Mouse (Mus musculus) 416B (cell line): ENCODE measurements around the gene Fancc.
A peak's percentile ranks its signal among the peaks of the same experiment; 100 is the strongest.
"Not testable (repeated sequence)": the region's sequence is repeated elsewhere in the genome, so short reads cannot be mapped to it uniquely, and the experiment has no call there.

Experiments
- DNase-seq: peaks from one replicate; pipeline ENCODE4 v3.0.0; 2011; ENCODE audit warnings: low read depth

Gene Fancc

DNA sequence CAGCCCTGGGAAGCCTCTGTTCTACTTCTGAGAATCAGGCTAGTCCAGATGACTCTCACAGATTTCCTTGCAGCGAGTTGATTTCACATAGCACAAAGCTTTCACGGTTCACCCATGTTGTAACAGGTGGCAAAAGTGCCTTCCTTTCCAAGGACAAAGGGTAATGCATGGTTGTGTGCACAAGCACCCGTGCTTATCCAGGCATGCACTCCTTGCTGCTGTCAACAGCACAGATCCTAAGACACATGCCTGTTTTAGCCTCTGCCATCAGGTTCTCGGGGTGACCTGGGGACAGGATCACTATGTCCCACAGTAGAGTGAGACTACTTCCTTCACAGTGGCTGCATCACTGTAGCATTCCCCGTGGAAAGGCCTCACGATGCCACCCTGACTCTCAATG lies 181.3 kb downstream of the Fancc start:
- DNase-seq: no peak

DNA sequence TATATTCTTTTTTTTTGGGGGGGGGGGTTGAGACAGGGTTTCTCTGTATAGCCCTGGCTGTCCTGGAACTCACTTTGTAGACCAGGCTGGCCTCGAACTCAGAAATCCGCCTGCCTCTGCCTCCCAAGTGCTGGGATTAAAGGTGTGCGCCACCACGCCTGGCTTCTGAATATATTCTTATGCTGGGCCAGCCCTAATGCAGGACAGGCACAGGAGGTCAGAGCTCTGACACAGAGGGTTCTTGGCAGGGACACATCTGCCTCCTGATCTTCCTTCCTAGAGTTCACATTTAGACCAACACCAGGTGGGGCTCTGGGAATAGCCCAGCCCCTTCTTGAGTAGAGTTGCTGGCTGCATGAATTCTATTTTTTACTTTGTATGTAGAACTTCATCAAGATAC lies 182.0 kb downstream of the Fancc start:
- not testable (repeated sequence) for DNase-seq

GRCm38 (mm10) chr13:63314608-63314920 lies 182.5 kb downstream of the Fancc start:
- peak; percentile 96 for DNase-seq

GRCm38 (mm10) chr13:63313748-63314607 lies 183.1 kb downstream of the Fancc start:
- DNase-seq: no peak

DNA sequence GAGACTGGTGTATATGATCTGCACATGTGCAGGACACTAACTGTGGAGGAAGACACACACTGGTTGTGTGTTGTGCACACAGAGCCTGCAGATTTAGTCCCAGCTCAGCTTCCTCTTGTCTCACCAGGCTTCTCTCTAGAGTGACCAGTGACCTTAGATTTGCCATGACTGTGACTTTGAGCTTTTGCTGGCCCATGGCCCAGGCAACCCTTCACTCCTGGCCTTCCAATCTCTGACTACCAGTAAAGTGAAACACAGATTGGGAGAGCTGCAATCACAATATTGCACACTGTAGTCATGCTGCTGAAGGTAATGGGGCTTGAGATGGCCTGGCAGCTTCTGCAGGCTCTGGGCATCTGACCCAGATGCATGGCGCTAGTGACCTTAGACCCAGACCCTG lies 183.8 kb downstream of the Fancc start:
- DNase-seq: no peak

DNA sequence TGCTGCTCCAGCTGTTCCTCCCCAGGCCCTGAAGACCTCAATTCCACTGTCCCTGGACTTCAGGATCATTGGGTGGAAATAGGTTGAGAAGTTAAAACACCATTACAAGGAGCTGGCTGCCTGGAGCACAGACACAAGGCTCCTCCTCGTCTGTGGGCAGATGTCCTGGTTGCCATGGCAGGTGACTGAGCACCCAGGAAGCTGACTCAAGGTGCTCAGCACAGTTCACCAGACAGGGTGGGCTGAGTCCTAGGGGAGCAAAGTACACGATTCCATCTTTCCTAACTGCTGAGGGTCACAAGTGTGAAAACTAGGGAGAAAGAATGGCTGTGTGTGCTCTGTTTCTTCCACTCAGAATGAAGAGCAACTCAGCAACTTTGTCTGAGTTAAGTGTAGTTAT lies 185.9 kb downstream of the Fancc start:
- no peak for DNase-seq

DNA sequence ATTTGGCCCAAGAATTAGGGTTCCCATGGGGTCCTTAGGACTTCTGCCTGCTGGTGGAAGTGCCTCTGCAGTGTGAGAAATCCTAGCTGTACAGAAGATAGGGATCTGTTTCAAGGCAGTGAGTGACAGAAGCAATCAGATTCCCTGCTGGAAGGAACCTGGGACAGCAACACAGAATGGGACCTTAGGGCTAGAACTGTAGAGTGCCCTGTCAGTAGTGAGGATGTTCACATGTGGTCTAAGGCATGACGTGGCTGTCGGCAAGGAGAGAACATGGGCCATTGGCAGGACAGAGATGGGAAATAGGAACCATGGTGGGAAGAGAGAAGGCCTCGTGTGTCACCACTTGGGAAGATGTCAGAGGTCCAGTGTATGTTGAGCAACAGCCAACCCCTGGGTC lies 187.5 kb downstream of the Fancc start:
- DNase-seq: no peak

DNA sequence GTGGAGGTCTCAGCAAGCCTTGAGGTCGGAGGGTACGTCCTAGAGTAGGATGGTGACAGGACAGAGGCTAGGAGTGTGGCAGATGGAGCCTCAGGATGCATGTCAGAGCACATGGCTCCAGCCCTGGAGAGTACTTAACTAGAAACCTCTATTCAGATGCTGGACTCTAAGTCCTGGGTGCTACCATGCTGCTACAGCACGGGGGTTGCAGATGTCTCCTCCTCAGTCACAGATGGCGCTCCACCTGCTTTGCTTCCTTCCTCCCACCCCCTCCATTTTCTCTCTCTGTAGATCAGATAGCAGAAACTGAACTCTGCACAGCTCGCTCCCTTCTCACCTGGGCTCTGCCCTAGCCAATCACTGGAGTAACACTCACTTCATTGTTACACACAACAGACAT lies 190.3 kb downstream of the Fancc start:
- DNase-seq: no peak

DNA sequence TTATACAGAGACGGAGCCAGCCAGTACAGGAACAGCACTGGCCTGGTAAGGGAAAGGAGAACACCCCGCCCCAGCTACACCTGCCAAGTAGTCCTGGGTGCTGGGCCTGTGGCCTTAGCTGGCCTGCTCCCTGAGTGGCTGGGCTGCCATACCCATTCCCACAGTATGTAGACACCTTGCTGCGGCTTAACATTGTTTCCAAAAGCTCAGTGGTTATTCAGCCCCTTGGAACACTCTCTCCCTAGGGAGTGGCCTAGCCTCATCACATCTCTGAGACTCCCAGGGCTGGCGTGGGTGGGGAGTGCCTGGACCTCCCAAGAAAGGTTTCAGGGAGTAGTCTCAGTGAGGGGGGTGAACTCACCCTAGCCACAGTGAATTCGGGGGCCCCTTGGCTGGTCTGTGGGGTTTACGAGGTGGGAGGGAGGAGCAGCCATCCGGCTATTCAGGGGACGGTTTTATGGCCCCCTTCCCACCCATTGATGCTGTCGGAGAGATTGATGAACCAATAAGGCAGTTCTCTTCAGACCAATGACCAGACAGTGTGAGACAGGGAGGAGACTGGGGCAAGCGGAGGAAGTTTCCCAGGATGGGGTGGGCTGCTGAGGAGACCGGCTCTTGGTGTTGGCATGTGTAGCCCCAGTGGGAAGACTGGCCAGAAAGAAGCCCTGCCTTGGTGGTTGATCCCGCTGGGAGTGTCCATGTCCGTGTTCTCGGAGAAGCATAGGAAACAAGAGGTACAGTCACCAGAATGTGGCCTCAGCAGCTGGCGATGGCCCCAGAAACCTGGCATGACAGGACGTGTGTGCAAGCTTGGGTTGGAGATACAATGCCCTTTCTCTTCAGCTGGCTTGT lies 191.7 kb downstream of the Fancc start:
- DNase-seq: no peak

DNA sequence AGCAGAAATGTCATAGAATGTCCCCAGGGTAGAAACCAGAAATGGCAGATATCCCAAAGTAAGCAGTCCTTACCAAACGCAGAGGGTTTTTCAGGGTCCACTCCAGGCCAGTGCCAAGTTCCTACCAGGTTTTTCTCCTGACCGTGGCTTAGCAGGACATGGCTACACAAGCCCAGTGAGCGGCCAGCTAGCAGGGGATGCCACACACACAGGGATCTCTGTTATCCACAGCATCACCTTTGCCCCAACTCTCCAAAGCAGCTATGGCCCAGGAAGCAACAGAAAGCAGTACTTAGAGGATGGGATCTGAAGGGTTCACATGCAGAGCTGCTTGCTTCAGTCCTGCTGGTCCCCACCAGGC lies 192.3 kb downstream of the Fancc start:
- DNase-seq: no peak

GRCm38 (mm10) chr13:63304124-63304792 lies 192.8 kb downstream of the Fancc start:
- no peak for DNase-seq

DNA sequence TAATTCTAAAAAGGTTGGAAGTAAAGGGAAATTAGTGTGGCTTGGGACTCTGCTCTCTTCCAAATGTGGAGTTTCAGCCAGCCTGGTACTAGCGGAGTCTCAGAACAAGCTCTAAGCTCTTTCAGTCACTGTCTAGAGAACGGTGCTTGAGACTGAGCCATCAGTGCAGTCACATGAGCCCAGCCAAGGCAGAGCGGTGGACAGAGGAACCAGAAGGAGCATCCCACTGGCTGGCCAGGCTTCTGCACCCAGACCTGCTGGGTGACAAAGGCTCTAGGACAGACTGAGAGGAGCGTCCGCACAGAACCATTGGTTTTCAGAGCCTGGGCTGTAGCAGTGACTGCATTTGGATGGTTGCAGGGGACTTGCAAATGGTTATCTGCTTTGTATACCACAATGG lies 194.7 kb downstream of the Fancc start:
- no peak for DNase-seq

DNA sequence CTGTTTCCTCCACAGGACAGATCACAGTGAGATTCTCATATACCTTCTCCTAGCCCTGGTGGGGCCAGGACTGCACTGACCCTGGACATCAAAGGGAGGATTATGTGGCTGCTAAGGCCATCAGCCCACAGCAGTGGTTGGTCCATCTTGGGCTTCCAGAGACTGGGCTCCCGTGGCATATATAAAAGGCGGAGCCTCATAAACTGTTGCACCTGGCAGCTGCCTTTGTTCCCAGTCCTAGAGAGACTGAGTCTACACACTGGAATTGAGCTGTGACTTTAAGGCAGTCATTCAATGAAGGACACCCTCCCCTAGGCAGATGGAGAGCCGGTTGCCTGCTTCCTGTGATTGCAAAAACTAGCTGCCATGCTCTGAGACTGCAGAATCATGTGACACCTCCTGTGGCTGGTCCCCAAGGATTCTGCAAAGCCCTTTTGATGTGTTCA lies 195.3 kb downstream of the Fancc start:
- peak; percentile 51 for DNase-seq

DNA sequence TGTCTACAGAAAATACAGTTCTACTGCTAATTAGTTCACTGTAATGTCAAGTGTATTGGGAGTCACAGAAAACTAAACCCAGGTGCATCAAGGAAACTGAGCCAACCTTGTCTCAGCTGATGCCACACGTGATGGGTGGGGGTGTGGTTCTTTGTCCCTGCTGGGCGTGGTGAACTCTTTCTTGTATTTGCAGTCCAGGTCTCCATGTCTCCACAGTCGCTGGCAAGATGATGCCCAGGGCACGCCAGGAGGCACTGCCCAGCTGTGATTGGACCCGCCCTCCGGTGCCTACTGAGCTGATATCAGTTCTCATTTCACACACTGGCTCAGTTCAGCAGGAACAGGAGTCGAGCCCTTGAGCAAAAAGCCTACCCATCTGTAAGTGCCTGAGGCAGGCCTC lies 196.1 kb downstream of the Fancc start:
- no peak for DNase-seq

GRCm38 (mm10) chr13:63298931-63299330 lies 198.1 kb downstream of the Fancc start:
- DNase-seq: no peak

GRCm38 (mm10) chr13:63297933-63298332 lies 199.1 kb downstream of the Fancc start:
- no peak for DNase-seq

DNA sequence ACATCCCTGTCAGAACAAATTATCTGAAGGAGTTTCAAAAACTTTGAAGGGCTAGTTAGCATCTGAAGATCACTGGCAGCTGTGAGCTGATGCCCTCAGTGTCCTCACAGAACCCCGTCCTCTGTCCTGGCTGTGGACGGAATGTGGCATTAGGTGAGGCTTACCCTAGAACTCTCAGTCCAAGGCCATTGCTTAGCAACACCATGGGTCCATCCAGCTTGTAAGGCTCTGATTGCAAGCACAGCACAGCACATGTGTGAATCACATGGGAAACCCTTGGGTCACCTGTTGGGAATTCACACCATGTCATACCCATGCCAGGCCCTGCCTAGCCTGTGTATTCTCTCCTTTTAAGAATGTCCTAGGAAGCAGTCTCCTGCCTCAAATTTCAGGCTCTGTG lies 200.1 kb downstream of the Fancc start:
- no peak for DNase-seq

- no peak for DNase-seq
These were observed 200.8 kb downstream of the Fancc start for GRCm38 (mm10) chr13:63296300-63296699.

GRCm38 (mm10) chr13:63294359-63295193 lies 202.5 kb downstream of the Fancc start:
- peak; percentile 34 for DNase-seq

GRCm38 (mm10) chr13:63293647-63294046 lies 203.4 kb downstream of the Fancc start:
- no peak for DNase-seq

DNA sequence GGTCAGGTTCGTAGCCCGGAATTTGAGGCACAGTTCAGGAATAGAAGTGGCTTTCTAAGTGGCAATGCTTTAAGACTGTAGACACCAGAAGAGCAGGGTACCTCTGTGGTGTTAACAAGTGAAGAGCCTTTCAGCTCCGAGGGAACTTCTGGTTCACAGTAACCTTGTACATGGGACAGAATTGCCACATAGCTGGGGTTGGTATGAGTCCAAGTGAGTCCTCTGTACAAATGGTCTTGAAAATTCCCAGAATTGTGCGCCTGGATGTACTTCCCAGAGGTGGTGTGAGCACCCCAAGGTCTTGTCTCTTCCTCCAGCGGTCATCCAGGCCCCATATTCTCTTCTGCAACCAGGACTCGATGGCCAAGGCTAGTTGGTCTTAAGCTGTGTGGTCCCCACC lies 206.1 kb downstream of the Fancc start:
- no peak for DNase-seq

DNA sequence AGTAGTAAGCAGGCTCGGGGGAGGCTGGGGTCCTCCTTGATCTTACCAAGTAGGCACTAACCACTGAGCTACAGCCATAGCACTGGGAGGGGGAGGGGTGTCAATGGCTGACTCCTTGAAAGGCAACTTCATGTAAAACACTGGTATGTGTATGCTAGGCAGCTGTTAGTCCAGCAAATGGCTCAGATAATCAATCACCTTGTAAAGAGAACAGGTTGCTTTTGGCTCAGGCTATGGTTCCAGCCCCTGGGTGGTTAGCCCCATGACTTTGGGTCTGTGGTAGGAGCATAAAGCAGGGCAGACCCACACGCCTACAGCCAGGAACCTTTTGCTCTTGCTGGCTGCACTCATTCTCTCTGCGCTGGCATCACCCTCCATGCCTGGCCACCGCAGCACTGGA lies 207.0 kb downstream of the Fancc start:
- no peak for DNase-seq
